Mouse (Mus musculus) ES-E14 (cell line): ENCODE measurements around the gene Slc9a1. TPM values are rescaled to one million over a fixed set of nuclear protein-coding genes. Genes with fewer than 3 reads are reported as not detected.

Source experiments
- DNase-seq: peaks from one replicate; pipeline ENCODE4 v3.0.0-alpha.2; 2013; ENCODE audit warnings: low read depth, low spot score
- H3K27ac ChIP-seq: 2 replicates; pipeline ENCODE4 v1.5.1; 2012; ENCODE audit warnings: low read depth, mild to moderate bottlenecking, low read length, moderate library complexity, mixed read lengths; ENCODE audit not compliant: poor library complexity, insufficient read depth, severe bottlenecking
- H3K36me3 ChIP-seq: 2 replicates; pipeline ENCODE4 v1.6.1; 2012; ENCODE audit warnings: mild to moderate bottlenecking, low read length, moderate library complexity, mixed read lengths; ENCODE audit not compliant: control insufficient read depth, poor library complexity, insufficient read depth, severe bottlenecking
- H3K4me1 ChIP-seq, 2 experiments: fragments of 150-350 bp in 1 of 2; sonication (generic) in 1 of 2; 2 replicates each; pipeline ENCODE4 v1.6.1; 2012; ENCODE audit warnings: low read length in 2 of 2, mild to moderate bottlenecking in 1 of 2, mixed read lengths in 1 of 2; ENCODE audit not compliant: control insufficient read depth in 2 of 2, insufficient read depth in 2 of 2, poor library complexity in 1 of 2
- H3K4me3 ChIP-seq, 2 experiments: fragments of 150-350 bp in 1 of 2; sonication (generic) in 1 of 2; 2 replicates each; pipeline ENCODE4 v1.5.1; 2012; ENCODE audit warnings: low read length in 2 of 2, low read depth in 1 of 2, mild to moderate bottlenecking in 1 of 2, mixed read lengths in 1 of 2; ENCODE audit not compliant: insufficient read depth in 1 of 2, poor library complexity in 1 of 2, severe bottlenecking in 1 of 2
- H3K9ac ChIP-seq: 2 replicates; pipeline ENCODE4 v1.6.1; 2012; ENCODE audit warnings: low read depth, mild to moderate bottlenecking, low read length, mixed read lengths; ENCODE audit not compliant: poor library complexity, insufficient read depth, severe bottlenecking
- H3K9me3 ChIP-seq: fragments of 150-350 bp; sonication (generic); 2 replicates; pipeline ENCODE4 v1.6.1; 2012; ENCODE audit warnings: low read depth, mild to moderate bottlenecking, low read length; ENCODE audit not compliant: control insufficient read depth, insufficient read depth
- CHD2 ChIP-seq: IDR thresholded peaks from 2 replicates; pipeline ENCODE4 v1.6.1; 2014; ENCODE audit warnings: mild to moderate bottlenecking, low read depth, low read length, inconsistent platforms
- HCFC1 ChIP-seq: IDR thresholded peaks from 2 replicates; pipeline ENCODE4 v1.6.1; 2012; ENCODE audit warnings: low read length, inconsistent platforms, borderline replicate concordance; ENCODE audit not compliant: insufficient read depth
- MAFK ChIP-seq: IDR thresholded peaks from 2 replicates; pipeline ENCODE4 v1.6.1; 2014; ENCODE audit warnings: mild to moderate bottlenecking, low read depth, low read length, inconsistent platforms; ENCODE audit not compliant: insufficient read depth
- ZC3H11A ChIP-seq: IDR thresholded peaks from 2 replicates; pipeline ENCODE4 v1.6.1; 2012; ENCODE audit warnings: low read depth, mild to moderate bottlenecking, inconsistent platforms, low read length, borderline replicate concordance
- ZNF384 ChIP-seq: IDR thresholded peaks from 2 replicates; pipeline ENCODE4 v1.6.1; 2012; ENCODE audit warnings: low read depth, low read length, inconsistent platforms
- in situ Hi-C, 2 experiments: fragments of 600-800 bp; cut with MboI; formaldehyde crosslinking; loops; one replicate each; pipeline ENCODE4 v1.15.1; 2025; ENCODE audit warnings: low sequenced_read_pairs in 2 of 2, inconsistent platforms in 1 of 2; ENCODE audit not compliant: unreplicated experiment in 2 of 2
- total RNA-seq: library from RNA; depleted of rRNA; stranded (reverse); fragments of 300-350 nt; gene quantifications from 2 replicates; pipeline ENCODE4 v1.2.3, GENCODE M21; 2012

Gene Slc9a1
- total RNA-seq, 1 experiment: 24.9 TPM

- Histone ChIP-seq H3K4me3 (peak overlapping the region in 1 of 2 experiments; percentile 13; a peak in 1 of 4 replicates), H3K27ac (no peak overlapping the region), H3K4me1 (peaks cover 0 to 12% of the 10 kb centered on the region in 2 experiments; a peak in 2 of 4 replicates), H3K9ac (no peak overlapping the region), H3K36me3 (peaks cover 10% of the 10 kb centered on the region; the same call in 1 of the 2 replicates), H3K9me3 (no peaks in the 10 kb centered on the region)
- in situ Hi-C loops: no loop called here
- TF ChIP-seq ZC3H11A (no peak), ZNF384 (no peak), HCFC1 (no peak), MAFK (no peak), CHD2 (no peak)
- no peak for DNase-seq
Observed at GRCm38 (mm10) chr4:133412096-133412495, 42.6 kb downstream of the Slc9a1 start.

GRCm38 (mm10) chr4:133412575-133413540 is 43.4 kb downstream of the Slc9a1 start:
- TF ChIP-seq MAFK: no peak
- no peak for TF ChIP-seq ZNF384
- TF ChIP-seq HCFC1: no peak
- TF ChIP-seq ZC3H11A: no peak
- TF ChIP-seq CHD2: no peak
- peaks cover 0 to 12% of the 10 kb centered on the region in 2 experiments; a peak in 2 of 4 replicates for H3K4me1 ChIP-seq
- no peaks in the 10 kb centered on the region for H3K9me3 ChIP-seq
- DNase-seq: no peak
- peaks cover 10% of the 10 kb centered on the region; the same call in 1 of the 2 replicates for H3K36me3 ChIP-seq
- no peak overlapping the region for H3K9ac ChIP-seq
- no peak overlapping the region for H3K27ac ChIP-seq
- H3K4me3 ChIP-seq: no peak overlapping the region
- in situ Hi-C loops: no loop called here

- Histone ChIP-seq H3K27ac (no peak overlapping the region), H3K36me3 (peaks cover 10% of the 10 kb centered on the region; the same call in 1 of the 2 replicates), H3K9me3 (no peaks in the 10 kb centered on the region), H3K4me3 (no peak overlapping the region), H3K9ac (no peak overlapping the region), H3K4me1 (peaks cover 0 to 9% of the 10 kb centered on the region in 2 experiments; a peak in 2 of 4 replicates)
- TF ChIP-seq ZNF384 (no peak), CHD2 (no peak), ZC3H11A (no peak)
- in situ Hi-C loops: no loop called here
- DNase-seq: no peak
Observed at GRCm38 (mm10) chr4:133413617-133414016, 44.1 kb downstream of the Slc9a1 start.

- TF ChIP-seq ZC3H11A (no peak), MAFK (no peak), HCFC1 (no peak)
- peaks cover 10% of the 10 kb centered on the region; the same call in 1 of the 2 replicates for H3K36me3 ChIP-seq
- H3K4me3 ChIP-seq: no peak overlapping the region
- H3K27ac ChIP-seq: no peak overlapping the region
- peaks cover 0 to 9% of the 10 kb centered on the region in 2 experiments; a peak in 2 of 4 replicates for H3K4me1 ChIP-seq
- in situ Hi-C loops: no loop called here
- H3K9me3 ChIP-seq: no peaks in the 10 kb centered on the region
- no peak overlapping the region; the same call in 1 of the 2 replicates for H3K9ac ChIP-seq
- peak; percentile 60 for DNase-seq
Observed at GRCm38 (mm10) chr4:133414920-133415319, 45.4 kb downstream of the Slc9a1 start.
